Mouse (Mus musculus): Measurements from ENCODE around the gene Mtcl1. TPM values are rescaled to one million over a fixed set of nuclear protein-coding genes. Genes with fewer than 3 reads are reported as not detected.

Mtcl1 gene
- polyA plus RNA-seq, 1 experiment = not detected

DNA sequence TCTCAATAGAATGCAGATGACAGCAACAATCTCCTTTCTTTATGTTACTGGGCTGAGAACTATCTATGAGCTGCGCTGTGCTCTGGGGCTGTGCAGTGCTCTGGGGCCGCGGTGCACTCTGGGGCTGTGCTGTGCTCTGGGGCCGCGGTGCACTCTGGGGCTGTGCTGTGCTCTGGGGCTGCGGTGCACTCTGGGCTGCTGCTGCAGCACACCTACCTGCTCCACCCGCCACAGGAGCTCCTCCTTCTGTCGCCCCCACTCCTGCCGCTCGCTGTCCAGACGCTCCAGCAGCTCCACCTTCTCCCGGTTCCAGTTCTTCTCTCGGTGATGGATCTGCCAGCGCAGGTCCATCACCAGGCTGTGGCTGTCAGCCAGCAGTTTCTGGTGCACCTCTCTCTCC lies 95.6 kb downstream of the Mtcl1 start:
- peaks cover 28% of the 10 kb centered on the region for H3K9me3 ChIP-seq

DNA sequence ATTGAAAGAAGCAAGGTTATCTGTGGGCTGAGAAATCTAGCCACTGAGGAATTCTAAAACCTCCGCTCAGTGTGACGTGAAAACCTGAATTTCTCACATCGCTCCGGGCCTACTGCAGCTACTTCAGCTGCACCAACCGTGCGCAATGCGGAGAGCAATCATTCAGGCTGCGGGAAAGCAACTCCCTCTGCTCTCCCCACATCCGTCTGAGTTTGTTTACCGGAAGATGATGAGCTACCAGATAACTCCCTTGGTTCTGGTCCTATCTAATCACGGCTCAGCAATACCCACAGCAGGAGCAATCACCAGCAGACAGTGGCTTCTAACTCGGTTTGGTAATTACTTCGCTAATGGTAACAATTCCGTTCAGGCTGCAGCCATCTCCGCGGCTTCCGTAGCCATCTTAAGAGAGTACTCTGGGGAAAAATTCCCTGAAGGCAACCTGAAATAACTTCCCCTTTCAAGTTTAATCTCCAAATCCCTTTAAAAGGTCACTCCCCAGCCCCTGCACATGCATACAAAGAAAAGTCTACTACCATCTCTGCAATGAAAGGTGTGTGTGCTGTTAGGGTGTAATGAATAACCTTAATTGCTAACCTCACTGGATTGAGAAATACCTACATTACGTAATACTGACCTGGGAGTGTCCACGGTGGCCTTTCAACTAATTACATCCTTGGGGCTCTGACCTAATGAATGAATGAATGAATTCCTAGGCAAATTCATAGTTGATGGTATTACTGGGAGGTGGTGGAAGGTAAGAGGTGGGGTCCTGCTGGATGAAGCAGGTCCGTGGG lies 96.5 kb downstream of the Mtcl1 start:
- Histone ChIP-seq H3K36me3 (replicated peaks; ENCODE audit: low read length) (no peaks in the 10 kb centered on the region), H3K27me3 (replicated peaks) (peaks cover 2% of the 10 kb centered on the region), H3K9me3 (peaks cover 27% of the 10 kb centered on the region), H3K4me1 (no peaks in the 10 kb centered on the region), H3K4me3 (replicated peaks) (peak overlapping the region; percentile 5)
- no peak for TF ChIP-seq FLI1 (IDR thresholded peaks at IDR 0.05; ENCODE audit: low read length)
- no peak for TF ChIP-seq GATA1 (IDR thresholded peaks at IDR 0.05; ENCODE audit: borderline replicate concordance, low read length)

More for the DNA sequence above, 95.6 kb downstream of the Mtcl1 start:
- no peak overlapping the region for H3K4me3 ChIP-seq (replicated peaks)
- H3K36me3 ChIP-seq (replicated peaks; ENCODE audit: low read length) = no peaks in the 10 kb centered on the region
- H3K4me1 ChIP-seq = no peaks in the 10 kb centered on the region
- H3K27me3 ChIP-seq (replicated peaks) = peaks cover 2% of the 10 kb centered on the region
- no peak for TF ChIP-seq FLI1 (IDR thresholded peaks at IDR 0.05; ENCODE audit: low read length)
- no peak for TF ChIP-seq GATA1 (IDR thresholded peaks at IDR 0.05; ENCODE audit: borderline replicate concordance, low read length)

DNA sequence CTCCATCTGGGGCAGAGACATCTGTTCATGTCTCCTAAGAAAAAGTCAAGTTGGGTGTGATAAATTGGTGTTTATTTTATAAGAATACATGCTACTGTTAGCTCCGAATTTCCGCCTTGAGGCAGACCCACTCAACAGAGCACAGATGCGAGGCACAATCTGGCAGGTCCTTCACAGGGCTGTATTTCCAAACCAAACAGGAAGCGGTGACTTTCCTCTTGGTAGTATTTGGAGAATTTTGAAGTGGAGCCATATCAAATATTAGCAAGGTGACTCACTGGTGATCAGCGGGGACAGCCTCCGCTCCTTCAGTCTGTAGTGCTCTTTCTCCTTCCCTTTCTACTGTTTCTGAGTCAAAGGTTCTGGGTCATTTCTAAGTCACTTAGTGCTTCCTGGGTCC lies 97.3 kb downstream of the Mtcl1 start:
- Histone ChIP-seq H3K27me3 (replicated peaks) (no peaks in the 10 kb centered on the region), H3K4me1 (no peaks in the 10 kb centered on the region), H3K36me3 (replicated peaks; ENCODE audit: low read length) (no peaks in the 10 kb centered on the region), H3K9me3 (peaks cover 24% of the 10 kb centered on the region), H3K4me3 (replicated peaks) (no peak overlapping the region)
- no peak for TF ChIP-seq GATA1 (IDR thresholded peaks at IDR 0.05; ENCODE audit: borderline replicate concordance, low read length)
- no peak for TF ChIP-seq FLI1 (IDR thresholded peaks at IDR 0.05; ENCODE audit: low read length)

DNA sequence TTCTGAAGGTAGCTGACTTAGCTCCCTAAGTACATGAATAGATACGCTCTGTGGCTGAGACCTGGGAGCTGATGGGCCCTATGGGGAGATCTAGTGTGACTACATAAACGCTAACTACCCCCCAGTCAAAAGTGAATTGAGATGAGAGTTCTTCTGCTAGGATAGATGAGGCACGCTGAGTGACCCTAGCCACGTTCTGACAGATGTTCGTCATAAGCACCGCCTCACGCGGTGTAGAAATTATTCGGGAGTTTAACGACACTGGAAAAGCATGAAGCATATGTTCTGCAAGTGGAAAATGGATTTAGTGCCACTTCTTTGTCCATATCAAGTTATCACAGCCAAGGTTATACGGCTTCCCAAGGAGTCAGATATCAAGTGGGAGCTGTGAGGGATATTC lies 98.9 kb downstream of the Mtcl1 start:
- H3K27me3 ChIP-seq (replicated peaks) = no peaks in the 10 kb centered on the region
- H3K4me1 ChIP-seq = no peaks in the 10 kb centered on the region
- H3K9me3 ChIP-seq = peaks cover 24% of the 10 kb centered on the region
- H3K36me3 ChIP-seq (replicated peaks; ENCODE audit: low read length) = no peaks in the 10 kb centered on the region
- TF ChIP-seq GATA1 (IDR thresholded peaks at IDR 0.05; ENCODE audit: borderline replicate concordance, low read length) = no peak
- TF ChIP-seq FLI1 (IDR thresholded peaks at IDR 0.05; ENCODE audit: low read length) = no peak
- no peak overlapping the region for H3K4me3 ChIP-seq (replicated peaks)

DNA sequence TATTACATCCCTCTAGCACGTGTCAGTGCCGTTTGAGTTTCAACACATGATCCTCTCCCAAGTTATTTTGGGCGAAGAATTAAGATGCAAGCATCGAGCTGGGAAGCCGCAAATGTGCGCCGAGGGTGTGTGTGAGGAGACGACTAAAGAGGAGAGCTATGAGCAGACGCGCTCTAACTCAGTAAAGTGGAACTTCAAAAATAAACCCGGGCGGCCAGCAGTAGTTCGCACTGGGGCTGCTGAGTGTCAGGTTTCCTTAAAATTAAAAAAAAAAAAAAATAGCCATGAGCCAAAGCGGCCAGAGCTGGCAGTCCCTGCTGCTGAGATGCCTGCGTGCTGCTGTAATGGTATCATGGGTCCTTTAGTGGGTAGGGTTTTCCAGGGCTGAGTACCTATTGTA lies 99.4 kb downstream of the Mtcl1 start:
- no peak for TF ChIP-seq GATA1 (IDR thresholded peaks at IDR 0.05; ENCODE audit: borderline replicate concordance, low read length)
- TF ChIP-seq FLI1 (IDR thresholded peaks at IDR 0.05; ENCODE audit: low read length) = no peak
- Histone ChIP-seq H3K27me3 (replicated peaks) (no peaks in the 10 kb centered on the region), H3K4me3 (replicated peaks) (no peak overlapping the region), H3K9me3 (peaks cover 20% of the 10 kb centered on the region), H3K4me1 (no peaks in the 10 kb centered on the region), H3K36me3 (replicated peaks; ENCODE audit: low read length) (no peaks in the 10 kb centered on the region)

DNA sequence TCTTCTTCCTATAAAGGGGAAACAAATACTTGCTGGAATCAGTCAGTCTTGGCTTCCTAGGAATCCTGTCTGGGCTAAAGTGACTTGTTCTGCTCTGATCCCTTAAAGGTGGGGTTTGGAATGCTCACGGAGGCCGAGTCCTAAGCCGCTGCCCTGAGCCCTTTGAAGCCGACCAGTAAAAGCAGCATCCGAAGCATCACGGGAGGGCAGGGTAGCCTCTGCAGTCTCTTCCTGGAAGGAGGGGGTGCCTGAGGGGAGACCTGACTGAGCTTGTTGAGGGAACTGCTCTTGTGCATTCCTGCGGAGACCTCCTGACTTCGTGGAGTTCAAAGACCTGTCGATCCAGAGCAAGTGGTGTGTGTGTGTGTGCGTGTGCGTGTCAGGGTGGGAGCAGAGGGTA lies 103.2 kb downstream of the Mtcl1 start:
- Histone ChIP-seq H3K4me3 (replicated peaks) (no peak overlapping the region), H3K27me3 (replicated peaks) (no peaks in the 10 kb centered on the region), H3K36me3 (replicated peaks; ENCODE audit: low read length) (no peaks in the 10 kb centered on the region), H3K9me3 (peaks cover 41% of the 10 kb centered on the region), H3K4me1 (no peaks in the 10 kb centered on the region)
- TF ChIP-seq GATA1 (IDR thresholded peaks at IDR 0.05; ENCODE audit: borderline replicate concordance, low read length) (no peak), FLI1 (IDR thresholded peaks at IDR 0.05; ENCODE audit: low read length) (no peak)

DNA sequence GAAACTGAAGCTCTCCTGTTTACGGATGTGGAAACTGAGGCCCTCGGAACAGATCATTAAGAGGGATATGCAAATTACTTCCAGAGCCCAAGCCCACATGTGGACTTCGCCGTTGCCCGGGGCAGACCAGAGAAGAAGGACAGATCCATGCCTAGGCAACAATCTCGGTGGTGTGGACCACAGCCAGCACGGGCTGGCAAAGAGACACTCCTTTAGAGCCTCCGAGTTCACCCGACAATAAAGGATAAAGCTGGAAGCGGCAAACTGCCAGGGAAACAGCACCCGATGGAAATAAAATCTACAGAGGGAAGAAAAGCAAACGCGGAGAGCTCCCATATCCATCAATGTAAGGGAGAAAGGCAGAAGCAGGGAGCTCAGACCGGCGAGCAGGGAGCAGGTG lies 103.9 kb downstream of the Mtcl1 start:
- Histone ChIP-seq H3K27me3 (replicated peaks) (no peaks in the 10 kb centered on the region), H3K4me1 (no peaks in the 10 kb centered on the region), H3K4me3 (replicated peaks) (no peak overlapping the region), H3K9me3 (peaks cover 46% of the 10 kb centered on the region), H3K36me3 (replicated peaks; ENCODE audit: low read length) (no peaks in the 10 kb centered on the region)
- TF ChIP-seq FLI1 (IDR thresholded peaks at IDR 0.05; ENCODE audit: low read length) = no peak
- TF ChIP-seq GATA1 (IDR thresholded peaks at IDR 0.05; ENCODE audit: borderline replicate concordance, low read length) = no peak

DNA sequence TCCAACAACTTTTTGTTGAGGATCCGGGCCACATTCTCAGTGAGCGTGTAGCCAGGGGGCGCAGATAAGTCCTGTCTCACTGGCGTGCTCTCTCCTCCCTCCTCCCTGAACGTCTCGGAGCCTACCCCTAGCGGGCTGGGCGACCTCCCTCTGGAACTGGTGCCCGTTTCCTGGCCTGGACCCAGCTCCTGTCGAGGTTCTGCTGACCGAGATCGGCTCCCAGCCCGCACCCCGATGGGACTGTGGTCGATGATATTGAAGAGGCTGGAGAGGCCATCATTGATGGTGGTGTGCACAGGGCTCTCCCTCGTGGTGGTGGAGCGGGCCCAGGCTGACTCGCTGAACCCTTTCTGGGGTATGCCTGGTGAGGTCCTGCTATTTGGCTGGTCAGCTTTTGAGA lies 106.6 kb downstream of the Mtcl1 start:
- H3K9me3 ChIP-seq = peaks cover 70% of the 10 kb centered on the region
- no peaks in the 10 kb centered on the region for H3K36me3 ChIP-seq (replicated peaks; ENCODE audit: low read length)
- H3K4me1 ChIP-seq = no peaks in the 10 kb centered on the region
- H3K4me3 ChIP-seq (replicated peaks) = no peak overlapping the region
- no peaks in the 10 kb centered on the region for H3K27me3 ChIP-seq (replicated peaks)
- TF ChIP-seq GATA1 (IDR thresholded peaks at IDR 0.05; ENCODE audit: borderline replicate concordance, low read length) (no peak), FLI1 (IDR thresholded peaks at IDR 0.05; ENCODE audit: low read length) (no peak)

DNA sequence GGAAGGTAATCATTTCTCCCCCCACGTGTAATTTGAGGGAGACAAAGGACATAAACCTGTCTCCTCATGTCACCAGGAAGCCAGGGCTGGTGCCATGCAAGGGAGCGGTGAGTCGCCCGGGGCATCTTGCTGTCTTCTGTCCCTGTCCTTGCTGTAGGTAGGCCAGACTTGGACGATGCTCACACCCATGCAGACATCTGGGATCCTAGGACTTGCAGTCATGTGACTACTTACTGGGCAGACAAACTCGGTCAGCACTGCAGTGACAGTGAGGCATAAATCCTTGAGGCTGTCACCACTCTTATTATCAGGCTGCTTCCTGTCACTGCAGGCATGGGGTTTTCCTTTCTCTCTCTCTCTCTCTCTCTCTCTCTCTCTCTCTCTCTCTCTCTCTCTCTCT lies 107.9 kb downstream of the Mtcl1 start:
- no peaks in the 10 kb centered on the region for H3K27me3 ChIP-seq (replicated peaks)
- H3K4me3 ChIP-seq (replicated peaks) = peak overlapping the region; percentile 35
- TF ChIP-seq FLI1 (IDR thresholded peaks at IDR 0.05; ENCODE audit: low read length) (no peak), GATA1 (IDR thresholded peaks at IDR 0.05; ENCODE audit: borderline replicate concordance, low read length) (no peak)
- peaks cover 72% of the 10 kb centered on the region for H3K9me3 ChIP-seq
- no peaks in the 10 kb centered on the region for H3K4me1 ChIP-seq
- no peaks in the 10 kb centered on the region for H3K36me3 ChIP-seq (replicated peaks; ENCODE audit: low read length)

DNA sequence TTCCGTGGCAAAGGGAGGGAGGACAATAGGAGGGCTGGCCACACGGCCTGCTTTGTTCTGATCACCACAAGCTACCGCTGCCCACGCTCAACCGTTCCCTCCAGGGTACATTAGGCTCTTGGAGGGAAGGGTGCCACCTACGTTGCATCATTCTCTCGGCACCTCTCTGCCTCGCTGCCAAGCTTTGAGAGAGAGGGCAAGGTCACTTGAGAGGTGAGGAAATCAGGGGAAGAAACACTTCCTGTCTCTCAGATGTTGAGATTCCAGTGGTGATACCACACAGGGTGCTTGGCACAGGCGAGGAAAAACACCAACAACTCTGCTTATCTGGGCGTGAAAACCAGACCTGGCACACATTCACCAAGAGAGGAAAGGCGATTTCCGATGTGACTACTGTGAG lies 108.8 kb downstream of the Mtcl1 start:
- TF ChIP-seq GATA1 (IDR thresholded peaks at IDR 0.05; ENCODE audit: borderline replicate concordance, low read length) (no peak), FLI1 (IDR thresholded peaks at IDR 0.05; ENCODE audit: low read length) (no peak)
- Histone ChIP-seq H3K4me1 (no peaks in the 10 kb centered on the region), H3K9me3 (peaks cover 69% of the 10 kb centered on the region), H3K36me3 (replicated peaks; ENCODE audit: low read length) (no peaks in the 10 kb centered on the region), H3K27me3 (replicated peaks) (no peaks in the 10 kb centered on the region), H3K4me3 (replicated peaks) (no peak overlapping the region)
